Mouse (Mus musculus) megakaryocyte, embryonic 14.5 days (primary cell): ENCODE measurements at regions not wholly inside any gene's neighbourhood (a gene's known extent, or its start where the extent isn't known, plus 50 kb on each side); places are given as distances from the start of the nearest gene placed in this dataset.
A peak's percentile ranks its signal among the peaks of the same experiment; 100 is the strongest.

ENCODE experiments used
- H3K27me3 ChIP-seq: replicated peaks from 2 replicates; pipeline ENCODE3; 2012; ENCODE audit warnings: inconsistent platforms
- H3K36me3 ChIP-seq: replicated peaks from 2 replicates; pipeline ENCODE3; 2012; ENCODE audit warnings: low read length, inconsistent platforms, mixed read lengths
- H3K4me1 ChIP-seq: 2 replicates; pipeline ENCODE4 v1.6.1; 2012; ENCODE audit warnings: inconsistent platforms
- H3K4me3 ChIP-seq: replicated peaks from 2 replicates; pipeline ENCODE3; 2012; ENCODE audit warnings: moderate library complexity, mild to moderate bottlenecking, inconsistent platforms
- H3K9me3 ChIP-seq: 2 replicates; pipeline ENCODE4 v1.6.1; 2012; ENCODE audit warnings: inconsistent platforms
- FLI1 ChIP-seq: IDR thresholded peaks from 2 replicates; pipeline ENCODE4 v1.6.1; 2012; ENCODE audit warnings: low read length, inconsistent platforms, mixed read lengths
- GATA1 ChIP-seq: IDR thresholded peaks from 3 replicates; pipeline ENCODE4 v1.6.1; 2012; ENCODE audit warnings: mixed read lengths, low read length, inconsistent platforms, borderline replicate concordance

DNA sequence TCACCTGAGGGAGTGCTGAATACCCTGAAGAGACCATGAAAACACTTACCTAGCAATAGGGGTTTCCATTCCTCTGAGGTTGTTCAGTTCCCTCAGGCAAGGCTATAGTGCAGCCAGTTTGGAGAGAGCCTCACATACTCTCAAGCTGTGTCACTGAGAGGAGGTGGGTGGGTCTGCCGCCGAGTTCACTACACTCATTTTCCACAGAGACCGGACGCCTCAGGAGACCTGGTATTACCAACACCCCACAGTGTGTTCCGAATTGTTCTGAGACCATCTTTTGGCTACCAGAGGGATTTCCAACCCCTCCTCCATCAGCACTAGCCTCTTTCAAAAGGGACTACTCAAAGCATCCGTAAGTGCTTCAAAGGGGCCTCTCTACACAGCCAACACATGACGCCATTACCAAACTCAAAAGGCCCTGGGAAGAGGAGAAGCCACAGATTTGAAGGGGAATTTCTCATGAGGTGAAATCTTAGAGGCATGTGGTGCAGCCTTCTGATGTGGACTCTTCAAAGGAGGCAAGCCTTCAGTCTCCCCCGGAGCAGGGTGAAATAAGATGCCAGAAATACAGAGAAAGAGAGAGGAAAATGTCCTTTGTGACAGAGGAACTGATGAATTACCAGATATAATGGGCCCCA is 260.1 kb upstream of the Pabpc6 start:
- TF ChIP-seq FLI1 (no peak), GATA1 (no peak)
- H3K4me1 ChIP-seq, result no peaks in the 10 kb centered on the region; the same call in 1 of the 2 replicates
- H3K36me3 ChIP-seq, result no peaks in the 10 kb centered on the region
- H3K4me3 ChIP-seq, result no peak overlapping the region
- H3K27me3 ChIP-seq, result no peaks in the 10 kb centered on the region
- peaks cover 47% of the 10 kb centered on the region for H3K9me3 ChIP-seq

DNA sequence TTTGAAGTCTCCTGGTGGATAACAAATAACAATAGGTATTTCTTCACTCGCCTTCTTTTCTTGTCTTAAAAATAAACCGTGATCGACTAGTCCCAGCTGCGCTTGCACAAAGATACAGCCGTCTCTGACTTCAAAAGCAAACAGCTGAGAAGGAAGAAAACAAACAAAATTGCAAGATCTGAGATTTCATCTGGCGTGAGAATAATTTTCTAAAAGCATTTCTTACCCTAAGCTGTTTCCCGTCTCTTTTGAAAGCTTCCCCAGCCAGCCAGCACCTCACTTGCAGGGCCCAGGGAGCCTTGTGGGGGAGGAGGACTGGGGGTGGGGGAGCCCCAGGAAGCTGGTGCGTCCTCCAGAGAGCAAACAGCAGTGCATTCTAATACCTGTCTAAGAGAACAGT is 258.2 kb upstream of the Pabpc6 start:
- Histone ChIP-seq H3K9me3 (peaks cover 37% of the 10 kb centered on the region), H3K4me1 (no peaks in the 10 kb centered on the region; the same call in 1 of the 2 replicates), H3K27me3 (no peaks in the 10 kb centered on the region), H3K36me3 (no peaks in the 10 kb centered on the region), H3K4me3 (no peak overlapping the region)
- no peak for TF ChIP-seq FLI1
- TF ChIP-seq GATA1, result no peak

DNA sequence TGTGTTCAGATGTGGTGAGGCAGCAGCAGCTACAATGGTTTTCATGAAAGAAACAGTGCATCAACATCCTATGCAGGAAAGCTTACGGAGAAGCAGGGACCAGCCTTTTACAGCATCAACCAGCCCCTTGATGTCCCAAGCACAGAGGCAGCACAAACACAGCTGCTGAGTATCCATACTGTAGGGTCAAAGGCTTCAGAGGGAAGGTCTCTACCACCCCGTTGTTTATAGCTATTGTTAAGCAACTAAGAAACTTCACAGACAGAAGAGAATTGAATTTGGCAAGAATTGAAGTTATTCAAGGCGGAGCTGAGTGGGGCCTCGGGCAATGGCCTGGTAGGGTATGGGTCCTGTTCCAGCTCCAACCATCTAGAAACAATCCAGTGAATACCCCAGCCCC is 256.8 kb upstream of the Pabpc6 start:
- Histone ChIP-seq H3K36me3 (no peaks in the 10 kb centered on the region), H3K9me3 (peaks cover 38% of the 10 kb centered on the region), H3K4me3 (no peak overlapping the region), H3K4me1 (peaks cover 6% of the 10 kb centered on the region), H3K27me3 (no peaks in the 10 kb centered on the region)
- TF ChIP-seq FLI1 (no peak), GATA1 (no peak)

DNA sequence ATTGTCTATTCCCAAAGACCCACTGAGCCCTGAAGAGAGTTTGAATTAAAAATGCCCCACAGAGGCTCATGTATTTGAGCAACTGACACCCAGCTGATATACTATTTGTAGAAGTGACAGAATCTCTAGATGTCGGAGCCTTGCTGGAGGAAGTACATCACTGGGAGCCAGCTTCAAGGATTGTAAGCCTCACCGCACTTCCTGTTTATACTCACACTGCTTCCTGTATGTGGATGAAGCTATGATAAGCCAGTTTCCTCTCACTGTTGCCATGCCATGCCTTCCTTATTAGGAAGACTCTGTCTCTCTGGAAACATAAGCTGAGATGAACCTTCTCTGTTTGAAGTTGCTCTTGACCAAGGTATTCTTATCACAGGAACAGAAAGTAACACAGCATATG is 251.8 kb upstream of the Pabpc6 start:
- Histone ChIP-seq H3K27me3 (no peaks in the 10 kb centered on the region), H3K36me3 (no peaks in the 10 kb centered on the region), H3K9me3 (peaks cover 23% of the 10 kb centered on the region), H3K4me3 (peak overlapping the region; percentile 20), H3K4me1 (peaks cover 9% of the 10 kb centered on the region)
- TF ChIP-seq FLI1 (no peak), GATA1 (no peak)

DNA sequence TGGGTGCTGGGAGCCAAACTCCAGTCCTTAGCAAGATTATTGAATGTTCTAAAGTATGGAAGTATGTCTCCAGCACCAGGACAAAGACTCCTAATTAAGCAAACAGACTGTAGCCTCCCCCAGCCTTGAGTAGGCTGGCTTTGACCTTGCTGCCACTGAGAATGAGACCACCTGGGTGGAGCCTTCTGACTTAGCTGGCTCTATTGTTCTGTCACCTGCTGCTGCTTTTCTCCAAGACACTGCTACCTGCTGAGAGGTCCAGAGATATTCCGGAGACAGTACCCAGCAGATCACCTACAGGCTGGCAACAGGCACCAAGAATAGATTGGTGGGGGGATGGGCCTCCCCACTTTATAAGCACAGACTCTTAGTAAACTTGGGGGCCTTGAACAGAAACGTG is 247.5 kb upstream of the Pabpc6 start:
- H3K9me3 ChIP-seq, result peaks cover 32% of the 10 kb centered on the region
- TF ChIP-seq FLI1 (no peak), GATA1 (no peak)
- H3K4me3 ChIP-seq, result no peak overlapping the region
- H3K27me3 ChIP-seq, result no peaks in the 10 kb centered on the region
- peaks cover 9% of the 10 kb centered on the region for H3K4me1 ChIP-seq
- no peaks in the 10 kb centered on the region for H3K36me3 ChIP-seq

DNA sequence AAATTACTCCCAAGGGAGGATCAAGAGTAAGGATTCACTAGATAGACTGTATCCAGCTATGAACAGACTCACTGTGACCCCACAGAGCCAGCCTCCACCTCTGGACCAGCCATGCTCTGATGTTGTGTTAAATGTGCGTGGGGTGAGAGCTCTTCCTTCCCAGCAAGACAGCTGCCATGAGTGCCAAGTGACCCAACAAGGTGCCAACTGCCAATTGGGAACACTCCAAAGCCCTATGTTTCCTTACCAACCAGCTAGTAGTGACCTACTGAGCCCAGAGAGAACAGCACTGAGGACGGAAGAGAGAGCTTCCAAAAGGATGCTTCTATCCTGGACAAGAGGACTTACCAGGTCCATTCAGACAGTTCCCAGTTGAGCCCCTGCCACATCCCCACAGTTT is 241.3 kb upstream of the Pabpc6 start:
- Histone ChIP-seq H3K27me3 (peaks cover 3% of the 10 kb centered on the region), H3K4me1 (no peaks in the 10 kb centered on the region)
- TF ChIP-seq GATA1, result no peak
- no peak for TF ChIP-seq FLI1

DNA sequence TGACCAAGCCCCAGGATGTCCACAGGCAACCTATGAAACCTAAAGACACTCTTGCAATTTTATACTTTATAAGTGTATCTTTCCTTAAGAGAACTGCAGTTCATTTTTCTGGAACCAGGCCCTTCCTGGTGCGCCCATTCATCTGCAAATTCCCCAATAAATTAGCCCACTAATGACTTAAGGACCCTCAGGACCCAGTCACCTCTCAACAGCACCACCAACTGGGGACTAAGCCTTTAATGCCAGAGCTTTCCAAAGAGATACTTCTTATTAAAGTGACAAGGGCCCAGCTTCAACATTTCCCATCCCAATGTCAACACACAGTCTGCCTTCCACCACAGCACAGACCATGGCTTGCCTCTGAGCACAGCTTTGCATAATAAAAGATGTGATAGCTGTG is 237.6 kb upstream of the Pabpc6 start:
- Histone ChIP-seq H3K9me3 (peaks cover 15% of the 10 kb centered on the region), H3K4me1 (no peaks in the 10 kb centered on the region), H3K36me3 (no peaks in the 10 kb centered on the region), H3K27me3 (peaks cover 3% of the 10 kb centered on the region), H3K4me3 (no peak overlapping the region)
- no peak for TF ChIP-seq GATA1
- TF ChIP-seq FLI1, result no peak

More for the DNA sequence above, 241.3 kb upstream of the Pabpc6 start:
- H3K36me3 ChIP-seq, result no peaks in the 10 kb centered on the region
- peaks cover 25% of the 10 kb centered on the region for H3K9me3 ChIP-seq
- no peak overlapping the region for H3K4me3 ChIP-seq

DNA sequence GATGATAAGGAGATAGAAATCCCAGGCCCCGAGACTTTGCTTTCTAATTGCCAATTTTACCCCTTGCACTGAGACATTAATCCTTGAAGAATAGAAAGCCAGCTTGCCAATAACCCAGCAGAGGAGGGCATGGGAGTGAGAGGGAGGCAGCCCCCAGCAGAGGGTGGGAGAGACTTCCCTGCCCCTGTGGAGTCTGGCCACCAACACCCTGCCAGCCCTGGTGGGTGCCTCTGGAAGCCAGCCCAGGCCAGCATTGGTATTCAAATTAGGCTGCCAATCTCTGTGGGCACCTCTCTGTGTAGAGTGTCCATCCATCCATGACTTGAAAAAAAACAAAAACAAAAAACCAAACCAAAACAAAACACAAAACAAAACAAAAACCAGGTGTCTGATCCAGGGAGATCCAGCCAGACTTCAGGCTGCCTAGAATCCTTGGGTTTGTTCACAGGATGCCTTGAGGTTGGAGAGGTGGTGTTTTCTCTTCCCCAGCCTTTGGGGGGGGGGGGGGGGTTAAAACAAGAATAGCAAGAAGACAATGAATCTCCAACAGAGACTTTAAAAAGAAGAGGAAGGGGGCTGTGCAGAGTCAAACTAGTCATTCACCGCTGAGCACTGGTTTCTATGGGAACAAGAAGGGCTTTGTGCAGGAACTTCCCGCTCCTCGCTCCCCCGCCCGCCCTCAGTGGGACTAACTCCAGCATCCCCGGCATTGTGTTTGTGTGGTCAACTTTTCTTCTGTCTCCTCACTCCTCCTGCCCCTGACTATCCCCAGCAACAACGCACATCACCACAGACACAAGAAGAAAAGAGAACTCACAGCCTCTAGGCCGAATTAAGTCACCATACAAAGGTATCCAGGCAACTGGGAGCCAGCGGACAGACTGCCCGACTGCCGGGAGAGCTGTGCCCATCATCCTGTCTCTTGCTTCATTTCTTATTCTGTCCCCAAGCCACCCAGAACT is 236.3 kb upstream of the Pabpc6 start:
- Histone ChIP-seq H3K4me3 (no peak overlapping the region), H3K36me3 (no peaks in the 10 kb centered on the region), H3K9me3 (peaks cover 18% of the 10 kb centered on the region), H3K4me1 (no peaks in the 10 kb centered on the region), H3K27me3 (peaks cover 3% of the 10 kb centered on the region)
- no peak for TF ChIP-seq FLI1
- TF ChIP-seq GATA1, result no peak

DNA sequence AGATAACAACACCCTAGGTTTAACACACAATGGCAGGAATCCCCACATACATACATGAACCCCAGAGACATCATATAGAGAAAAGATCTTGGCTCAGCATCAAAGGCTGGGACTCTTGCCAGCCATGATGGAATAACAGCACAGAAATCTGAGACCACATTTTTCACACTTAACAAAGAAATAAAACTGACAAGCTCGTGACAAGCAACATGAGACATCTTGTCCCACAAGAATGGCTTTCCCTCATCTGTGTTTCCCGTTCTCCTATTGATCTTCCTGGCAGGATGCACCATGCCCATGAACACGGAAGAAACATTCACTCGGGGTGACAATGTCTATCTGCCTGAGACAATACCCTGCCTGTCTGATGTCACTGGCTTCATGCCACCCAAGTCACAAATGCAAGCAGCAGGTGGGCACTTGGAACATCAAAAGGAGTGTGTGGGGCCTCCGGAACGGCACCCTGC is 235.0 kb upstream of the Pabpc6 start:
- no peaks in the 10 kb centered on the region for H3K36me3 ChIP-seq
- H3K27me3 ChIP-seq, result peaks cover 3% of the 10 kb centered on the region
- TF ChIP-seq FLI1, result no peak
- no peak for TF ChIP-seq GATA1
- no peaks in the 10 kb centered on the region for H3K4me1 ChIP-seq
- H3K4me3 ChIP-seq, result no peak overlapping the region
- peaks cover 23% of the 10 kb centered on the region for H3K9me3 ChIP-seq

DNA sequence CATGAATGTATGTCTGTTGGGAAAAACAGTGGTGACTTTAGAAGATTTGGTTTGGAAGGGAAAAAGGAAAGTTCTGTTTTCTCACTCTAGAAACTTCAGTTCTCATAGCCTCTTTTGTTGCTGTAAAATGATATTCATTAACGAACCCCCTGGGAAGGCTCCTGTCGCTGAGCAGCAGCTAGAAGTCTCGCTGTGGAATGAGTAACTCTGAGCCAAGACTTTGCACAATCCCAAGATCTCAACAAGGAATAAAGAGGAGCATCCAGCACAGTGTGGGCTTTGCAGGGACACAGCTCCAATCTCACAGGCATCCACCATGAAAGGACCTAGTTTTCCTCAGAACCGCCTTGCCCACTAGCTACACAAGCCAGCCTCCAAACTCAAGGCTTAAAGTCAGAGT is 233.8 kb upstream of the Pabpc6 start:
- Histone ChIP-seq H3K4me3 (no peak overlapping the region), H3K27me3 (peaks cover 3% of the 10 kb centered on the region)
- TF ChIP-seq GATA1 (no peak), FLI1 (no peak)

More for the DNA sequence above, 233.8 kb upstream of the Pabpc6 start:
- Histone ChIP-seq H3K9me3 (peaks cover 32% of the 10 kb centered on the region), H3K36me3 (no peaks in the 10 kb centered on the region), H3K4me1 (no peaks in the 10 kb centered on the region)
